Mouse (Mus musculus): ENCODE measurements around the gene Shc1.

Gene Shc1

GRCm38 (mm10) chr3:89418170-89418860 lies at the start of gene Shc1, which contains the start of gene Cks1b:
TSS of gene Shc1 (plus strand) at chr3:89418443.
TSS of gene Cks1b (minus strand) at chr3:89418383.
- peak; percentile 99 for DNase-seq (ENCODE audit: low read depth, low spot score)

GRCm38 (mm10) chr3:89373581-89374231 lies 44.5 kb upstream of the Shc1 start:
- no peak for DNase-seq (ENCODE audit: low read depth, low spot score)

- no peak for DNase-seq (ENCODE audit: low read depth, low spot score)
These were observed 40.4 kb upstream of the Shc1 start for GRCm38 (mm10) chr3:89377831-89378230.

GRCm38 (mm10) chr3:89378394-89379067 lies 39.7 kb upstream of the Shc1 start:
- DNase-seq (ENCODE audit: low read depth, low spot score), result peak; percentile 90

- DNase-seq (ENCODE audit: low read depth, low spot score), result no peak
These were observed 38.7 kb upstream of the Shc1 start for GRCm38 (mm10) chr3:89379388-89380131.

GRCm38 (mm10) chr3:89380291-89380690 lies 38.0 kb upstream of the Shc1 start:
- no peak for DNase-seq (ENCODE audit: low read depth, low spot score)

- no peak for DNase-seq (ENCODE audit: low read depth, low spot score)
These were observed 37.5 kb upstream of the Shc1 start for GRCm38 (mm10) chr3:89380711-89381110.

GRCm38 (mm10) chr3:89381233-89381632 lies 37.0 kb upstream of the Shc1 start:
- no peak for DNase-seq (ENCODE audit: low read depth, low spot score)

GRCm38 (mm10) chr3:89382033-89382882 lies 36.0 kb upstream of the Shc1 start:
- no peak for DNase-seq (ENCODE audit: low read depth, low spot score)

- no peak for DNase-seq (ENCODE audit: low read depth, low spot score)
These were observed 35.3 kb upstream of the Shc1 start for GRCm38 (mm10) chr3:89382950-89383349.

GRCm38 (mm10) chr3:89383651-89384255 lies 34.5 kb upstream of the Shc1 start:
- DNase-seq (ENCODE audit: low read depth, low spot score), result no peak

- DNase-seq (ENCODE audit: low read depth, low spot score), result no peak
These were observed 33.7 kb upstream of the Shc1 start for GRCm38 (mm10) chr3:89384331-89385076.

- no peak for DNase-seq (ENCODE audit: low read depth, low spot score)
These were observed 32.8 kb upstream of the Shc1 start for GRCm38 (mm10) chr3:89385451-89385850.

GRCm38 (mm10) chr3:89386438-89387420 lies 31.5 kb upstream of the Shc1 start:
- no peak for DNase-seq (ENCODE audit: low read depth, low spot score)

GRCm38 (mm10) chr3:89387632-89388031 lies 30.6 kb upstream of the Shc1 start:
- DNase-seq (ENCODE audit: low read depth, low spot score), result no peak

- no peak for DNase-seq (ENCODE audit: low read depth, low spot score)
These were observed 29.9 kb upstream of the Shc1 start for GRCm38 (mm10) chr3:89388134-89388881.

GRCm38 (mm10) chr3:89388901-89389740 lies 29.1 kb upstream of the Shc1 start:
- DNase-seq (ENCODE audit: low read depth, low spot score), result no peak
